Mouse (Mus musculus) heart, adult 18-20 months (tissue): ENCODE measurements at regions not wholly inside any gene's neighbourhood (a gene's known extent, or its start where the extent isn't known, plus 50 kb on each side); places are given as distances from the start of the nearest gene placed in this dataset.
A peak's percentile ranks its signal among the peaks of the same experiment; 100 is the strongest.

ENCODE experiments used
- DNase-seq, 2 experiments: peaks; one replicate each; pipeline ENCODE4 v3.0.0; 2021 to 2022; ENCODE audit warnings: mixed read lengths in 1 of 2

DNA sequence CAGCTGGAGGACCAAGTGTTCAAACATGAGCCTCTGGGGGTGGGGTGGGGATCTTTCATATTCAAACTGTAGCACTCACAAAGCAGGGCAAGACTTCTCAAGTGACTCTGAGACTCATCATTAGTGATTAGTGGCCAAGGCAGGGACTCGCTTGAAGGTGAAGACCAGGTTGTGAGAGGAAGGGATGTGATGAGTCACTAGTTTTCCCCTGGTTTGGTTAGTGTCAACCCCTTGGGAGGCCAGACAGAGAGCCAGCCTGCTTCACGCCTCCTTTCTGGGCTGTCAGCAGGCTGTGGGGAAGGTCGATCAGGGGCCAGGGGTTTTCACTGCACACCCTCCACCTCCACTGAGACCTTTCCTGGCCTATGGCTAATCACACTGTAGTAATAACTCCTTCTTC is 65.2 kb downstream of the Slc30a10 start:
- no peak for DNase-seq

GRCm38 (mm10) chr1:185524020-185524419 is 69.4 kb downstream of the Slc30a10 start:
- no peak for DNase-seq

DNA sequence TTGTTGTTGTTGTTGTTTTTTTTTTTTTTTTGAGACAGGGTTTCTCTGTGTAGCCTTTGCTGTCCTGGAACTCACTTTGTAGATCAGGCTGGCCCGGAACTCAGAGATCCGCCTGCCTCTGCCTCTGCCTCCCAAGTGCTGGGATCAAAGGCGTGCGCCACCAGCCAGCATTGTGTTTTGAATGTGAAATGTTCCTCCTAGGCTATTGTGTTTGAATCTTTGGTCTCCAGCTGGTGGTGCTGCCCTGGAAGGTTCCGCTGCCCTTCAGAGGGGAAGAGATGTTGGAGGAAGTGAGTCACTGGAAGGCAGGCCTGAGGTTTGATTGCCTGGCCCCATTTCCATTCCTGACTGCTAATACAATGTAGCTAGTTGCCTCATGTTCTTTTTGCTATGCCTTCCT is 78.8 kb downstream of the Slc30a10 start:
- no peak for DNase-seq

GRCm38 (mm10) chr1:185534129-185534528 is 79.5 kb downstream of the Slc30a10 start:
- no peak for DNase-seq

GRCm38 (mm10) chr1:185535321-185535720 is 80.7 kb downstream of the Slc30a10 start:
- DNase-seq = peak; percentile 8 to 58

DNA sequence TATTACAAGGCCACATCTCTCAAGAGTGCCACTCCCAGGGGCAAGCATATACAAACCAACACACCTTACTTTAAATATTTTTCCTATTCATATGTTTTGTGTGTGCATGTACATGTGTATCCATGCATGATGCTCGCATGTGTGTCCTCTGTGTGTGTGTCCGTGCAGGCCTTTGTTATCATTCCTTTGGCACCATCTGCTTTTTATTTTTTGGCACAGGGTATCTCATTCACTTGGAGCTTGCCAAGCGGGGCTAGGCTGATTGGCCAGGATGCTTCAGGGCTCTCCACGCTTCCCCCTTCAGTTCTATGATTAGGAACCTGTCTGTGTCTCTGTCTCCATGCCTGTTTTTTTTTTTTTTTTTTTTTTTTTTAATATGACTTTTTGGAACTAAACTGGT is 82.6 kb downstream of the Slc30a10 start:
- DNase-seq = no peak

DNA sequence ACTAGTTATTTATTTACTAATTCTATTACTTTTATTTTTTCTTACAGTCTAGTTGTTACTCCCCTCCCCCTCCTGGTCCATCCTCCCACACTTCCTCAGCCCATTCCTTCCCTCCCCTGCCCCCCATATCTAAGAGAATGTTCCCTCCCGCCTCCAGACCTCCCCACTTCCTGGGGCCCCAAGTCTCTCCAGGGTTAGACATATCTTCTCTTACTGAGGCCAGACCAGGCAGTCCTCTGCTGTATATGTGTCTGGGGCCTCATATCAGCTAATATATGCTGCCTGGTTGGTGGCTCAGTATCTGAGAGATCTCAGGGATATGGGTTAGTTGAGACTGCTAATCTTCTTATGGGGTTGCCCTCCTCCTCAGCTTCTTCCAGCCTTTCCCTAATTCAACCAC is 84.8 kb downstream of the Slc30a10 start:
- DNase-seq = no peak

- peak in 1 of 2 experiments; percentile 51 for DNase-seq
These were observed 91.7 kb downstream of the Slc30a10 start for GRCm38 (mm10) chr1:185546346-185546745.

GRCm38 (mm10) chr1:185572761-185573530 is 118.3 kb downstream of the Slc30a10 start:
- peak; percentile 2 to 11 for DNase-seq

- no peak for DNase-seq
These were observed 120.3 kb downstream of the Slc30a10 start for GRCm38 (mm10) chr1:185574978-185575377.

- DNase-seq = no peak
These were observed 125.2 kb downstream of the Slc30a10 start for GRCm38 (mm10) chr1:185579824-185580223.

DNA sequence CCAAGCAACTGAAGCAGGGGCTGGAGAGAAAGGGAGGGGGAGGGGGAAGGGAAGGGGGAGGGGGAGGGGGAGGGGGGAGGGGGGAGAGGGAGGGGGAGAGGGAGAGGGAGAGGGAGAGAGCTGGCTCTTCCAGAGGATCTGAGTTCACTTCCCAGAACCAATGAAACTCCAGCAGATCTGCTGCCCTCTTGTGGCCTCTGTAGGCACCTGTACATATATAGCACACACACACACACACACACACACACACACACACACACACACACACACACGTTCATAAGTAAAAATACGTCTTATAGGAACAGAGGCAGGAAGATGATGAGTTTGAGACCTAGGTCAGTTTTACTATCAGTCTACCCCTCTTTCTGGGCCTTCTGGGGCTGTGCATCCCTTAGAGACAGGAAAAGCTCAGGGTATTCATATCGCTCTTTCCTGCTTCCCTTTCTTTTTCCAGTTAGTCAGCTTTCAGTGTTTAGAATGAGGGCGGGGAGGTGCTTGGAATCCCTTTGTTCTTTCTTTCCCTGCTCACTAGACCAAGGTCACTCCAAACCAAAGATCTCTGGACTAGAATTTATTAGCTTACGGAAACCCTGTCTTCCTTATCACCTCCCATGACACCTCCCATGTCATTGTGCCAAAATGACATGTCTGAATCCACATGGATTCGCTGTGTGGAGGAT is 130.7 kb downstream of the Slc30a10 start:
- no peak for DNase-seq

- DNase-seq = peak in 1 of 2 experiments; percentile 11
These were observed 133.2 kb downstream of the Slc30a10 start for GRCm38 (mm10) chr1:185587671-185588347.

DNA sequence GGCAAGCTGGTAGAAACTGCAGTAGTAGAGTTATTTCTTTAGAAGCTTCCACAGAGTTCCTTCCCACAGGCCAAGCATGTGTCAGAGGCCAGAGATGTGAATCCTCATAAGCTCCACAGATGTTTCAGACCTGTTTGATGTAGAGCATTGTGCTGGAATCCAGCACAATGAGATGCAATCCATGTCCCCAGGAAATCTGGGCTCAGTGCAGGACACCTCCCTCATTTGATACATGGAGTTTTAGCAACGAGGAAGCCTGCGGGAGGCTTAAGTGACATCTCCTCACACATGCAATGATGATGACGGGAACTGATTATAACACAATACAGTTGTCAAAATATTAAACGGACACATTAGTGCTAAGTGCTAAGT is 133.7 kb downstream of the Slc30a10 start:
- DNase-seq = no peak

GRCm38 (mm10) chr1:185596815-185597214 is 142.2 kb downstream of the Slc30a10 start:
- no peak for DNase-seq

DNA sequence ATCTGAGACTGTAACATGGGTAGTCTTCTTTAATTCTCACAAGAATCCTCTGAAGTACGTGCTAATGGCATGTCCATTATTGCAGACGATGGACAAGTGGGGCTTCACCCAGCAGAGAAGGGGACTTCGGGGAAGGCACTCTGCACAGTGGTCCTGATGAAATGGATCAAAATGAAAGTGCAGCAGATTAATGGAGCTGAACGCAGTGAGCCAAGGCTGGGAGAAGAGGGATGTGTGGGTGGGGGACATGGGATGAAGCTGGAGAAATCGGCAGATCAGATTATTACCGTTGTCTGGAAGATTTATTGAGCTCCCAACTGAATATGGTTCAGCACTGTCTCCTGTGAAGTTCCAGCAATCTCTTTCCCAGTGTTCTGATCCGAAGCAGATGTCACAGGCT is 143.9 kb downstream of the Slc30a10 start:
- no peak for DNase-seq

DNA sequence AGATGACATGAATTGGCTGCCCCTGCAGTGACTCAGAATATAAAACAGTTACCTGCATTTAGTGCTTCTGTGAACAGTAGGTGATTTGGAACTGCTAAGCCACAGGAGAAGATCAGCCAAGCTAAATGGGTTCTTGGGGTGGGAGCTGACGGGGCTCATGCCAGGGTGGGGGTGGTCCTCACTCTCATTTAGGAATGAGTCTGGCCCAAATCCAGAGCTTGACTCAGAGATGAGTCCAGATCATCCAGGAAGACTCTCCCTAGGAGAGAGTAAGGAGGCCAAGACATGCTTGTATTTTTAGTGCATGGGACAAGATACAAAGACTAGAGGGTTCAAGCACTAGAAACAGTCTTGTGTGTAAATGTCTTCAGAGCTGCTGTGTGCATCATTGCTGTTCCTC is 146.5 kb downstream of the Slc30a10 start:
- no peak for DNase-seq

GRCm38 (mm10) chr1:185605996-185606395 is 151.3 kb downstream of the Slc30a10 start:
- no peak for DNase-seq

DNA sequence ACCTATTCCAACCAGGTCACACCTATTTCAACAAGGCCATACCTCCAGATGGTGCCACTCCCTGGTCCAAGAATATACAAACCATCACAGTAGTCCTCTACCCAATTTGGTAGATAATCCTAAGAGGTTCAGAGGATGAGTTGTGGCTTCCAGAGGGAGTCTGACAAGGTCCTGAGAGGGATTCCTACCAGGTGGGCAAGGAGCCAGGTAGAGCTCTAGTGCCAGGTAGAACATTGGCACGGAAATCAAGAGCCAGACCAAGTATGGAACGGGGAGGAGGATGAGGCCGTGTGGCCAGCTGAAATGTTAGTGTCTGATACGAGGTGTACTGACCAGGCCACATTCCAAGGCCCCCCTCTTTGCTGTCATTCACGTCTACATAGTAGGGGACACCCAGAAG is 153.0 kb downstream of the Slc30a10 start:
- no peak for DNase-seq

GRCm38 (mm10) chr1:185608440-185608839 is 153.8 kb downstream of the Slc30a10 start:
- DNase-seq = no peak

GRCm38 (mm10) chr1:185610586-185610985 is 155.9 kb downstream of the Slc30a10 start:
- DNase-seq = peak in 1 of 2 experiments; percentile 31

- no peak for DNase-seq
These were observed 161.3 kb downstream of the Slc30a10 start for GRCm38 (mm10) chr1:185615819-185616429.

DNA sequence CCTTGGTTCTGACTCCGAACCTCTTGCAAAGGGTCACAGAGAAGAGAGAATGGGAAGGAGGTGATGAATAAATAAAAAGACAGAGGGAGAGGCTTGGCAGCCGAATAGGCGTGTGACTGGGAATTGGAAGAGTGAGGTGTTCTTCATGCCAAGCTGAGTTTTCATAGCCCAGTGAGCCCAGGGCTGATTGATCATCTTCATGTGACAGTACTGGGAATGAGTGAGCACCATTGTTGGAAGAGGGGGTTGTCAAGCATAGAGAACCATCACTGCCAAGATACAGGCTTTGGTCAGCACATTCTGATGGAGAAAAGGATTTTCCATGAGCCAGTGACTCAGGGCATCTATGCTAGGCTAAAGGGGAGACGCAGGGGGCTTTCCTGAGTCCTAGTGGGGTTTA is 163.0 kb downstream of the Slc30a10 start:
- DNase-seq = no peak
